In genomic region chr7:144587291-144587690, GRCm38 (mm10) we compare ENCODE assay signal across 8 mouse cellular contexts. TPM values are rescaled to one million over a fixed set of nuclear protein-coding genes. Genes with fewer than 3 reads are reported as not detected.
A peak's percentile ranks its signal among the peaks of the same experiment; 100 is the strongest.
DNase-seq lines count a peak whose midpoint lies in the region; ATAC-seq lines count a peak whose summit lies in the region.

No protein-coding gene starts in this region.

- peak; percentile 22 to 24 for DNase-seq in cerebellum, adult 18-20 months
- DNase-seq in cerebellum, adult 9-11 months = no peak
- peak; percentile 62 for DNase-seq in layer of hippocampus, adult 11-12 months (ENCODE audit: low spot score)
- no peak for DNase-seq in layer of hippocampus, adult 9-10 months (ENCODE audit: low spot score)
- peak; percentile 61 to 75 for DNase-seq in adrenal gland, postnatal 36 days
- peak; percentile 46 to 48 for DNase-seq in layer of hippocampus, postnatal 14 days (ENCODE audit: low spot score in 2 of 2)
- peak; percentile 60 for DNase-seq in retina, postnatal 1 day

- ATAC-seq in inflammation-experienced regulatory T-cells, adult 6 months = no peak

RNA-seq across cellular contexts. Expression of gene Fadd, which starts 5.0 kb away (rescaled TPM):
- 10 to 100 TPM in 1 of 2 experiments, 1 to 10 TPM in 1; 8.9 to 12.9 TPM for total RNA-seq in adrenal gland, postnatal 36 days (2021)
- total RNA-seq in layer of hippocampus, postnatal 14 days (2021) = 1 to 10 TPM; 2.5 to 2.9 TPM
- 1 to 10 TPM; 6.0 to 7.9 (median 7.1) TPM for polyA plus RNA-seq in inflammation-experienced regulatory T-cells, adult 6 months (2017; shearing (Covaris generic))

RNA-seq across cellular contexts. Expression of gene Ppfia1, which starts 33.8 kb away (rescaled TPM):
- 10 to 100 TPM; 51.4 to 55.7 TPM for total RNA-seq in adrenal gland, postnatal 36 days (2021)
- 10 to 100 TPM; 37.8 to 37.9 TPM for total RNA-seq in layer of hippocampus, postnatal 14 days (2021)
- 10 to 100 TPM; 13.8 to 29.4 (median 21.1) TPM for polyA plus RNA-seq in inflammation-experienced regulatory T-cells, adult 6 months (2017; shearing (Covaris generic))

Comparison
In these comparisons a context has a peak if more than half of its experiments do, and no peak if none do; other contexts are left out.
1. DNase-seq: peak in cerebellum, adult 18-20 months (2 of 2), layer of hippocampus, adult 11-12 months (single experiment), adrenal gland, postnatal 36 days (2 of 2), layer of hippocampus, postnatal 14 days (2 of 2) and retina, postnatal 1 day (single experiment); none in cerebellum, adult 9-11 months (single experiment) and layer of hippocampus, adult 9-10 months (single experiment).